Mouse (Mus musculus): Measurements from ENCODE around the gene Syncrip.

Syncrip gene

GRCm38 (mm10) chr9:88482230-88482828 is at the start of gene Syncrip:
Syncrip (minus strand) TSS chr9:88482574.
- peak; percentile 89 for DNase-seq (ENCODE audit: low read depth)

DNA sequence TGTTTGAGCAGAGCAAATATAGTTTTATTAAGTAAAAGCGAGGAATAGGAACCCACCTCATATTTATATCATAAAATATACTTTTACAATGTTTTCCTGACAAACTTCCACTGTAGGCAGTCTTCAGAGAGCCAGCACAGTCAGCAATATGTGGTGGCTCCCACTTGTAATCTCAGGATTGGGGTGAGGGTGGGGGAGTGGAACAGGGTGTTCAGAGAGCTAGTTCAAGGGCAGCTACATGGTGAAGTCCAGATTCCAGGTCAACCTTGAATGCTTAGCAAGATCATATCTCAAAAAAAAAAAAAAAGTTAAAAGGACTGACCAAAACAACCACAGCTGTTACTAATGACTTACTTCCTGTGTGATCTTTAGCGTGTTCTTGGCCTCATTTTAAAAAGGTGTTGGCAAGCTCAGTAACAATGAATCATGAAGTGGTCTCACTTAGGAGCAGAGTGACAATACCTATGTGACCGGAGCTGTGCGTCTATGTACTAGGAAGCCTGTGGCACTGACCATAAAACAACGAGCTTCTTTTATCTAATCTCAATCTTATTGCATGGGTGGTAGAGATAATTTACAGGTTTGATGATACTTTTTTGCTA is 47.7 kb upstream of the Syncrip start:
- no peak for DNase-seq (ENCODE audit: low read depth)

DNA sequence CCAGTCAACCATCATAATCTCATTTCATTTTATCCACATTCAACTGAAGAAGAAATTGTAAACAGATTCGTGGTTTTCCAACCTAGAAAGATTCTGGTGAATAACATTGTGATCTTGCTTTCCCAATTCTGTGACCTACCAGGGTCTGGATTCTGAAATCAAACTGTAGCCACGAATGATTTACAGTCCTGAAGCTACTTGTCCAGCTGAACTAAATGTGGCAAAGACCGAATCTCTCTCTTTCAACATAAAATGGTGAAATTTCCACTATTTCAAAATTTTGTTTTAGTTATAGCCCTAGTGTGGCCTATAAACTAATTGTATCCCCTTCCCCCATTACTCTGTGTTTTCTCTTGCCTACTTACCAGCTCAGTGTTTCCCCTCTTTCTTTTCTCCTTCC is 47.2 kb upstream of the Syncrip start:
- DNase-seq (ENCODE audit: low read depth), result no peak

GRCm38 (mm10) chr9:88528736-88529135 is 46.4 kb upstream of the Syncrip start:
- no peak for DNase-seq (ENCODE audit: low read depth)

GRCm38 (mm10) chr9:88527956-88528355 is 45.6 kb upstream of the Syncrip start:
- no peak for DNase-seq (ENCODE audit: low read depth)

DNA sequence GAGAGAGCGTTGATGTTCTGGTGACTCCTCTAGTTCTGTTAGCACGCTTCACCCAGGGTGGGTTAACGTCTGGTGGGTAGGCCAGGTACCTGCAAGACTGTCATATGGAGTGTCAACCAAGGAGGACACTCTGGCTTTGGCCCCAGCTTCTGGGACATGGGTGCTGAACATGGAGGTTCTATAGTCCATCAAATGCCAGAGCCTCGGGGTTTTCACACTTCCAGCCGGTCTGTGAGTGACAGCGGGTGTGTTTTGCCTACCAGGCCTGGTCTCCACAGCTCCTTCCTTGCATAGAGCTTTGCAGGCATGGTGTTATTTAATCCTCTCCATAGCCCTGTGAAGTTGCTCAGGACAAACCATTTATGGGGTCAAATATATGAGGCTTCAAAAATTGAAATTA is 43.0 kb upstream of the Syncrip start:
- no peak for DNase-seq (ENCODE audit: low read depth)

DNA sequence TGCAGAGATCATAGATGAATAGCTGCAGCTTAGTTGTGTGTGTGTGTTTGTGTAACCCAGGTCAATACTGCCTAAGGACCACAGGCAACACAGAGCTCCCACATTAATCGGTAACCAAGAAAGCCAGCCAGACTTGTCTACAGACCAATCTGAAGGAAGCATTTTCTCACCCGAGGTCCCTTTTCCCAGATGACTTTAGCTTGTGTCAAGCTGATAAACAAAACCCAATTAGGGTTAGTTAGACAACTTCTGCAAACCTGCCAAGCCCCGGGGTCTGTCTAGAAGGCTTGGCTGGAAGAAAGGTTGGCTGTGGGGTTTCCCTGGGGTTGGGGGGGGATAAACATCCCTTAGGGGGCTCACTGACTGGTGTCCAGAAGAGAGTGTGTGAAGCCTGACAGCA is 42.4 kb upstream of the Syncrip start:
- no peak for DNase-seq (ENCODE audit: low read depth)

GRCm38 (mm10) chr9:88524367-88524766 is 42.0 kb upstream of the Syncrip start:
- DNase-seq (ENCODE audit: low read depth), result no peak

DNA sequence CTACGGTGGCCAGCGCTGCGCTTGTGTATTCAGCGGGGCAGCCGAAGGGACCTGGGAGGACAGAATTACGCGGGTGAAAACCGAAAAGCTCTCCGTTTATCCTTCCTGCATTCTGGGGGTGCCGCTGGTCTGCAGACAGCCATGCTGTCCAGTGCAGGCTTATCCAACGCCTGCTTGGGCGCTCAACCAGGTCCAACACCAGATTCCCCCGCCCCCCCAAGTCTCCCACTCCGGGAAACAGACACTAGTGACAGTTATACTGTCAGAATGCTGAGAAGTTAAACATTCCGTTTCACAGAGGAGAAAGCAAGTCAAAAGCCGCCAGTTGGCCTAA is 40.9 kb upstream of the Syncrip start:
- DNase-seq (ENCODE audit: low read depth), result no peak

GRCm38 (mm10) chr9:88522569-88523334 is 40.4 kb upstream of the Syncrip start:
- DNase-seq (ENCODE audit: low read depth), result peak; percentile 95

DNA sequence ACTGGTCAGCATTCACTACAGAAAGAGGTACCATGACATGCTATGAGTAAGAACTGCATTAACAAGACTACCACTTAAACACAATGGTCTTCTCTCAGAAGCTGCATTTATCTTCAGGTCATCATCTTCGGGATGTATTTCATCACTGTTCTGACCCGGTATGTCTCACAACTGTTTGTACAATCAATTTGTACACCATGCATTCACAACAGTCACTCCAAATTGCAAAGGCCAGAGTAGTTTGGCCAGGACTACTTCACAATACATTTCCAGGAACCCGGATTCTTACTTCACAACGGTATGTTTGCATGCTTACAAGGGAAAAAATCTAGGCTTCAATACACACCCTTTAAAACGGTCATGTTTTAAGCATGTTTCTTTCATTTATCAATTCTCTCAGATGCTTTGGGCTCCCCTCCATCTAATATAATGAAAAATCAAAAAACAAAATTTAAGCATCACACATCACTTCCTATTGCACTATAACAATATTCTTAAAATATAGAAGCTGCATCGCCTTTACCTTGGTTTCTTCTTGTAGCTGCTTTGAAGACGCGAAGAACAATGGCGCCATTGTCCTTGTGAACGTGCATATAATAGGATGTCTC is 39.7 kb upstream of the Syncrip start:
- no peak for DNase-seq (ENCODE audit: low read depth)

DNA sequence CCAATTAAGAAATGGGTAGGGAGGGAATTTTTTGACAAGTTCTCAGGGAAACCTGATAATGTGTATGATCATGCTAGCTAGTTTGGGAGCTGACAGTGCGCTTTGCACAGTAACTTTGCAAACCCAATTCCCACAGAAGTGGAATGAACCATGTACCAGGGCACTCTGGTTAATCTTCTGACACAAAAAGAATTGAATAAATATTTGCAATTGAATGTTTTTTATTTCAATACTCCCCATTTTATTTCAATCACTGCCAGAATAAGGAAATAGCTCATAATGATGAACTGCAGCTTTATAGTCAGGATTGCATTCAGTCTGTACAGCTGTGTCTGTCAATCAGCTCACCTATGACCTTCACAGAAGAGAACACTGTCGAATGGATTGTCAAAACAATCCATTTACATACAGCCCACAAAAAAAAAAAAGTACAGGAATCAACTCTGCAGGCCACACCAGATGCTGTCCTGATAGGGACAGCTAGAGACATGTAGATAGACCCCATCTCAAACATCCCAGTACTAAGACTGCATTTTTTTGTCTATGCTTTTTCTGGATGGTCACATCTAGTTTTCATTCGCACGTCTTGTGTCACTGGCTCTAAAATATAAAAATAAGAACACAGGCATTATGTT is 38.6 kb upstream of the Syncrip start:
- DNase-seq (ENCODE audit: low read depth), result no peak

DNA sequence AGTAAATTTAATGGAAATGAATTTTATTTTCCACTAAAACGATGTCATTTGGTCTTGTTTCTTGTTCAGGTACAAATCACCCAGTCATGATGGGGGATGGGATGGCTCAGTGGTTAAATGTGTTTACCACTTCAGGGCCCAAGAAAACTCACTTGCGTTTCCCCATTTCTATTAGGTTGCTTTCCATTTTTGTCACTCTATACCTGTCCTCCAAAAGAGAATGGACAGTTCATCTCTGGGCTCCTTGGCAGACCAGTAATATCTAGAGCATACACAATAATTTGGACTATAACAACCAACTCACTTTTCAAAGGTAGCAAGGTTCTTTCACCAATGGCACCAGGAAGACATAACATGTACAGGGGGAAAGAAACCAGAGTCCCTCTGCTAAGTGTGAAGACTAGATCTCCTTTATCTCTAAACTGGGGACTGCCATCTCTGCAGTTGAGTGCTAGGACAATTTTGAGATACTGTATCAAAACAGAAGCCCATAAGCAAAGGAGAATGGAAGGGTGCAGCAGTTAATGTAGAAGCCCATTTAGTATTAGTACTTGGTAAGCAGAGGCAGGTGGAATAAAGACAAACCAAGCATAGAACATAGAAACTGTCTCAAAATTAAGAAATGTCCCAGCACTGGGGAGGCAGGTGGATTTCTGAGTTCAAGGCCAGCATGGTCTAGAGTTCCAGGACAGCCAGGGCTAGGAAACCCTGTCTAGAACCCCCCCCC is 37.9 kb upstream of the Syncrip start:
- DNase-seq (ENCODE audit: low read depth), result no peak

DNA sequence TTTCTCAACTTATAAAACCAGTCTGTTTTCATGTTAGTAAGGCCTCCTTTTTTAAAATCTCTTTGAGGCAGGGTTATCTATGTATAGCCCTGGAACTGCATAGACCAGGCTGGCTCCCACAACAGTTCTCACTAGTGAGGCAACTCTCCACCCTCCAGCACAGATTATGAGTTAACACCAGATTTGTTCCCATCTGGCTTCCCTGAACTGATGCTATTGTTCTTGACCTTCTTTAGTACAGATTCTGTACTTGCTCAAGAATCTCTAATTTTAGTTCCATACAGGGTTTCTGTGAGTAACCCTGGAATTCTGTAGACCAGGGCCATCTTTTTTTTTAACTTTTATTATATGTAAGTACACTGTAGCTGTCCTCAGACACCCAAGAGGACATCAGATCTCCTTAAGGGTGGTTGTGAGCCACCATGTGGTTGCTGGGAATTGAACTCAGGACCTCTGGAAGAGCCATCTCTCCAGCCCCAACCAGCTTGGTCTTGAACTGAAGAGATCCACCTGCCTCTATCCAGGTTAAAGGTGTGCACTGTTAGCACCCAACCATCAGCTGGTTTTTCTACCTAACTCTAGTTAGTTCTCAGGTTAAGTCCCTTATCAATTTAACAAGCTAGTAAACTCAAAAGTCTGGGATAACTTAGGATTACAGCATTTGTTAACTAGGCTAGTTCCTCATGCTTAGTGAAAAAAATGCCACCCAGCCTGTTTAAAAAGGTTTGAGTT is 37.2 kb upstream of the Syncrip start:
- no peak for DNase-seq (ENCODE audit: low read depth)

DNA sequence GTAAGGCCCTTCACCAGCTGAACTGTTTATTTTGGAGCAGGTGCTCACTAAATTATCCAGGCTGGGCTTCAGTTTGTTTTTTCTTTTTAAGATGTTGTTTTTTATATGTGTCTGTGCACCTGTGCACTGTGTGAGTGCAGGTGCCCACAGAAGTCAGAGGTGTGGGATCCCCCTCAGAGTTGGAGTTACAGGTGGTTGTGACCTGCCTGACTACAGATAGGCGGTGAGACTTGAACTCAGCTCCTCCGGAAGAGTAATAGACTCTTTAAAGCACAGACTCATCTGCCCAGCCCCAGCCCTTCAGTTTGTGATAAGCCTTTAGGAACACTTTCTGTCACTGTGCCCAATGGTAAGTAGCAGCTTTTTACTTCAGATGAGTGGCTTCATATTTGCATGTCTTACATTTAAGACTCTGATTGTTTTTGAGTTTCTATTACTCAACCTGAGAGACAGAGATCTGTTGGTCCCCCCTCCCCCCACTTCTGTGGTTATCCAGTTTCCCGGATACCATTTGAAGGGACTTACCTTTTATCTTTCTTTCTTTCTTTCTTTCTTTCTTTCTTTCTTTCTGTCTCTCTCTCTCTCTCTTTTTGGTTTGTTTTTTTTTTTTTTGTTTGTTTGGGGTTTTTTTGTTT is 34.1 kb upstream of the Syncrip start:
- DNase-seq (ENCODE audit: low read depth), result no peak

GRCm38 (mm10) chr9:88515546-88515945 is 33.2 kb upstream of the Syncrip start:
- no peak for DNase-seq (ENCODE audit: low read depth)

DNA sequence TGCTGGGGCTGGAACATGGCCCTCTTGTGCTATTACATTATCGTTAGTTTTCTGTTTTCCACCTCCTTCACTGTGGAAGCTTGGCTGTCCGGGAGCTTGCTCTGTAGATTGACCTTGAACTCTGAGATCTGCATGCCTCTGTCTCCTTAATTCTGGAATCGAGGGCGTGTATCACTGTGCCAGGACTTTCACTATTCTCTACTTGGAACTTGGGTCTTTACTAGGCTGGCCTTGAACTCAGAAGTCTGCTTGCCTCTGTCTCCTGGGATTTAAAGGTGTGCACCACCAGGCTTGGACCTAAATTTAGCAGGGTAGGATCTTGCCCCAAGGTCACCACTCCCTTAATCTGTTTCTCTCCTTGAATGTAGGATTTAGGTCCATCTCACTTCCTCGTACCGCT is 19.5 kb upstream of the Syncrip start:
- no peak for DNase-seq (ENCODE audit: low read depth)

GRCm38 (mm10) chr9:88500112-88500511 is 17.7 kb upstream of the Syncrip start:
- no peak for DNase-seq (ENCODE audit: low read depth)

GRCm38 (mm10) chr9:88492522-88492921 is 10.1 kb upstream of the Syncrip start:
- no peak for DNase-seq (ENCODE audit: low read depth)

GRCm38 (mm10) chr9:88484531-88484930 is 2.2 kb upstream of the Syncrip start:
- DNase-seq (ENCODE audit: low read depth), result no peak

Data from c-Kit-positive CD71-negative TER-119-negative erythroid progenitor cells, embryonic 14.5 days (primary cell).